ENCODE assay signal across 18 mouse cellular contexts in genomic region chr5:119299311-119299710, GRCm38 (mm10).
DNase-seq lines count a peak whose midpoint lies in the region; ATAC-seq and TF ChIP-seq lines count a peak whose summit lies in the region.
"Had no signal": no experiment of that assay in that cellular context is flagged by ENCODE, and none has a peak within 500 bp of the region (broad histone marks: within the 10 kb centered on the region; RNA-seq: fewer than 3 reads in every experiment).

No protein-coding gene starts in this region.

- WGBS in kidney, embryonic 15.5 days = 72% methylated on average over 3 of the region's 3 CpGs
- WGBS in lung, embryonic 14.5 days = 67% methylated on average over 3 of the region's 3 CpGs
- WGBS in intestine, embryonic 16.5 days = 67% methylated on average over 3 of the region's 3 CpGs

- H3K4me1 ChIP-seq in kidney, embryonic 15.5 days = 0 out of 2 replicates have a peak, but pooled peaks cover 3% of the 10 kb centered on the region
- H3K4me1 ChIP-seq in lung, embryonic 14.5 days (ENCODE audit: insufficient read depth) = 0 out of 2 replicates have a peak, but pooled peaks cover 4% of the 10 kb centered on the region
- H3K4me1 ChIP-seq in intestine, embryonic 16.5 days (ENCODE audit: control insufficient read depth, insufficient read depth, low read length) = peaks cover 17% of the 10 kb centered on the region

- H3K27ac ChIP-seq in kidney, embryonic 15.5 days = no peak overlapping the region
- H3K27ac ChIP-seq in lung, embryonic 14.5 days (ENCODE audit: low read depth) = no peak overlapping the region; the same call in 1 of the 2 replicates
- no peak overlapping the region for H3K27ac ChIP-seq in intestine, embryonic 16.5 days (ENCODE audit: low read length)
- H3K27ac ChIP-seq: embryonic facial prominence, embryonic 10.5 days; forebrain, embryonic 10.5 days; gastrocnemius, adult 2 months; heart, embryonic 13.5 days had no signal

- no peaks in the 10 kb centered on the region for H3K27me3 ChIP-seq in kidney, embryonic 15.5 days
- H3K27me3 ChIP-seq in lung, embryonic 14.5 days (ENCODE audit: insufficient read depth, low read length) = no peaks in the 10 kb centered on the region
- H3K27me3 ChIP-seq in intestine, embryonic 16.5 days (replicated peaks; ENCODE audit: control insufficient read depth, insufficient read depth, low read length) = no peaks in the 10 kb centered on the region
- H3K27me3 ChIP-seq: CH12.LX had no signal

- DNase-seq in kidney, adult 18-20 months = peak; percentile 44
- peak; percentile 25 for DNase-seq in lung, embryonic 14.5 days
- DNase-seq in lung, postnatal 25 days (ENCODE audit: low spot score) = no peak
- DNase-seq in kidney, postnatal 25 days = peak; percentile 31 to 53
- DNase-seq in ovary, postnatal 14 days (ENCODE audit: low spot score) = no peak
- DNase-seq: adrenal gland, adult 8-10 months; adrenal gland, postnatal 36 days; gastrocnemius, adult 2 months; gastrocnemius, postnatal 25 days; heart, postnatal 36 days had no signal

- H3K9me3 ChIP-seq in kidney, embryonic 15.5 days (replicated peaks) = no peaks in the 10 kb centered on the region
- H3K9me3 ChIP-seq in lung, embryonic 14.5 days (ENCODE audit: low read depth, low read length) = no peaks in the 10 kb centered on the region
- H3K9me3 ChIP-seq in intestine, embryonic 16.5 days (ENCODE audit: control insufficient read depth, low read length) = no peaks in the 10 kb centered on the region
- H3K9me3 ChIP-seq: embryonic facial prominence, embryonic 10.5 days; forebrain, embryonic 10.5 days; heart, embryonic 13.5 days had no signal

- H3K9ac ChIP-seq in kidney, embryonic 15.5 days = no peak overlapping the region
- H3K9ac ChIP-seq in lung, embryonic 14.5 days = no peak overlapping the region
- H3K9ac ChIP-seq in intestine, embryonic 16.5 days (ENCODE audit: low read depth, low read length) = no peak overlapping the region
- H3K9ac ChIP-seq: heart, embryonic 13.5 days had no signal

- no peak for ATAC-seq in kidney, embryonic 15.5 days (replicated peaks; ENCODE audit: low FRiP score)
- no peak for ATAC-seq in lung, embryonic 14.5 days (ENCODE audit: insufficient read depth)
- ATAC-seq in intestine, embryonic 16.5 days = 0 out of 2 replicates have a peak, but pooled peaks have one; percentile 41
- ATAC-seq in inflammation-experienced regulatory T-cells, adult 6 months = no peak
- ATAC-seq: forebrain, embryonic 14.5 days had no signal

- no peak overlapping the region for H3K4me2 ChIP-seq in kidney, embryonic 15.5 days
- no peak overlapping the region for H3K4me2 ChIP-seq in lung, embryonic 14.5 days
- H3K4me2 ChIP-seq in intestine, embryonic 16.5 days (ENCODE audit: low read depth, low read length) = no peak overlapping the region
- H3K4me2 ChIP-seq: heart, embryonic 13.5 days had no signal

- no peak for TF ChIP-seq CTCF in lung, embryonic 14.5 days (IDR thresholded peaks at IDR 0.05; ENCODE audit: low read depth)

- no peak overlapping the region for H3K4me3 ChIP-seq in kidney, embryonic 15.5 days (replicated peaks)
- no peak overlapping the region for H3K4me3 ChIP-seq in lung, embryonic 14.5 days (ENCODE audit: low read depth, low read length)
- no peak overlapping the region for H3K4me3 ChIP-seq in intestine, embryonic 16.5 days (ENCODE audit: low read length)
- H3K4me3 ChIP-seq: embryonic facial prominence, embryonic 10.5 days; forebrain, embryonic 10.5 days; gastrocnemius, adult 2 months; heart, embryonic 13.5 days had no signal

- H3K36me3 ChIP-seq in kidney, embryonic 15.5 days = no peaks in the 10 kb centered on the region
- H3K36me3 ChIP-seq in lung, embryonic 14.5 days (ENCODE audit: insufficient read depth) = no peaks in the 10 kb centered on the region
- no peaks in the 10 kb centered on the region for H3K36me3 ChIP-seq in intestine, embryonic 16.5 days (ENCODE audit: control insufficient read depth, insufficient read depth, low read length)
- H3K36me3 ChIP-seq: embryonic facial prominence, embryonic 10.5 days; forebrain, embryonic 10.5 days; heart, embryonic 13.5 days had no signal

Comparison
In these comparisons a context has a peak if more than half of its experiments do, and no peak if none do; other contexts are left out.
1. DNase-seq: peak in kidney, adult 18-20 months (single experiment), lung, embryonic 14.5 days (single experiment) and kidney, postnatal 25 days (2 of 2); none in lung, postnatal 25 days (single experiment) and ovary, postnatal 14 days (single experiment).